Mouse (Mus musculus) CH12.LX (cell line): Measurements from ENCODE around the gene Il17ra. TPM values are rescaled to one million over a fixed set of nuclear protein-coding genes. Genes with fewer than 3 reads are reported as not detected.

Source experiments
- DNase-seq: peaks from one replicate; pipeline ENCODE4 v3.0.0-alpha.2; 2013; ENCODE audit errors: extremely low read depth
- H3K27ac ChIP-seq: 2 replicates; pipeline ENCODE4 v1.5.1; 2012; ENCODE audit warnings: low read depth, mild to moderate bottlenecking, control low read depth, moderate library complexity; ENCODE audit not compliant: insufficient read depth
- H3K27me3 ChIP-seq: replicated peaks from 2 replicates; pipeline ENCODE3; 2012; ENCODE audit warnings: inconsistent platforms
- H3K36me3 ChIP-seq, 2 experiments: replicated peaks in 1 of 2; 2 replicates each; pipeline versions ENCODE3 to v1.6.1; 2012; ENCODE audit warnings: inconsistent platforms in 1 of 2, low read length in 1 of 2, mild to moderate bottlenecking in 1 of 2, mixed read lengths in 1 of 2, moderate library complexity in 1 of 2; ENCODE audit not compliant: control insufficient read depth in 1 of 2, insufficient read depth in 1 of 2
- H3K4me1 ChIP-seq, 2 experiments: 2 replicates each; pipeline ENCODE4 v1.6.1; 2012; ENCODE audit warnings: inconsistent platforms in 1 of 2, moderate library complexity in 1 of 2; ENCODE audit not compliant: insufficient read depth in 2 of 2, control insufficient read depth in 1 of 2
- H3K4me2 ChIP-seq: 2 replicates; pipeline ENCODE4 v1.6.1; 2012; ENCODE audit warnings: low read depth, mild to moderate bottlenecking, control low read depth; ENCODE audit not compliant: poor library complexity, insufficient read depth, severe bottlenecking
- H3K4me3 ChIP-seq, 3 experiments: fragments of 150-350 bp in 1 of 3; sonication (generic) in 1 of 3; replicated peaks in 1 of 3; 2 replicates each; pipeline versions ENCODE3 to v1.5.1; 2011 to 2012; ENCODE audit warnings: low read depth in 2 of 3, low read length in 2 of 3, mild to moderate bottlenecking in 2 of 3, moderate library complexity in 2 of 3, control low read depth in 1 of 3, improper control_type of control experiment in 1 of 3, inconsistent platforms in 1 of 3, mixed read lengths in 1 of 3; ENCODE audit not compliant: poor library complexity in 1 of 3
- H3K79me2 ChIP-seq: replicated peaks from 2 replicates; pipeline ENCODE4 v1.6.1; 2012; ENCODE audit warnings: mild to moderate bottlenecking, moderate library complexity; ENCODE audit not compliant: control insufficient read depth, poor library complexity, insufficient read depth, severe bottlenecking; ENCODE audit errors: extremely low read depth
- H3K9ac ChIP-seq: 2 replicates; pipeline ENCODE4 v1.6.1; 2012; ENCODE audit warnings: low read depth, mild to moderate bottlenecking, control low read depth, moderate library complexity; ENCODE audit not compliant: insufficient read depth
- H3K9me3 ChIP-seq: replicated peaks from 2 replicates; pipeline ENCODE3; 2012; ENCODE audit warnings: low read length, inconsistent platforms, mixed read lengths
- CTCF ChIP-seq, 2 experiments: IDR thresholded peaks in 1 of 2; conservative IDR thresholded peaks in 1 of 2; 2 replicates each; pipeline ENCODE4 v1.5.1; 2011 to 2012; ENCODE audit warnings: low read depth in 2 of 2, low read length in 2 of 2, improper control_type of control experiment in 1 of 2, inconsistent platforms in 1 of 2, mild to moderate bottlenecking in 1 of 2, moderate library complexity in 1 of 2
- ELF1 ChIP-seq: IDR thresholded peaks from 2 replicates; pipeline ENCODE4 v1.6.1; 2014; ENCODE audit warnings: low read depth, mild to moderate bottlenecking, inconsistent platforms, low read length, improper control_type of control experiment
- IRF4 ChIP-seq: IDR thresholded peaks from 2 replicates; pipeline ENCODE4 v1.6.1; 2014; ENCODE audit warnings: low read depth, mild to moderate bottlenecking, inconsistent platforms, low read length, improper control_type of control experiment
- MAX ChIP-seq: IDR thresholded peaks from 2 replicates; pipeline ENCODE4 v1.6.1; 2011; ENCODE audit warnings: low read length, improper control_type of control experiment
- MAZ ChIP-seq: IDR thresholded peaks from 2 replicates; pipeline ENCODE4 v1.6.1; 2012; ENCODE audit warnings: low read depth, mild to moderate bottlenecking, inconsistent platforms, low read length, improper control_type of control experiment, moderate library complexity
- MYC ChIP-seq: IDR thresholded peaks from 2 replicates; pipeline ENCODE4 v1.6.1; 2011; ENCODE audit warnings: low read depth, mild to moderate bottlenecking, improper control_type of control experiment, low read length
- NELFE ChIP-seq: IDR thresholded peaks from 2 replicates; pipeline ENCODE4 v1.6.1; 2011; ENCODE audit warnings: low read depth, low read length, improper control_type of control experiment
- RAD21 ChIP-seq: IDR thresholded peaks from 2 replicates; pipeline ENCODE4 v1.6.1; 2011; ENCODE audit warnings: low read depth, mild to moderate bottlenecking, low read length, improper control_type of control experiment, moderate library complexity
- USF1 ChIP-seq: IDR thresholded peaks from 2 replicates; pipeline ENCODE4 v1.6.1; 2014; ENCODE audit warnings: low read depth, mild to moderate bottlenecking, inconsistent platforms, low read length, improper control_type of control experiment
- ZC3H11A ChIP-seq: IDR thresholded peaks from 2 replicates; pipeline ENCODE4 v1.6.1; 2012; ENCODE audit warnings: low read depth, mild to moderate bottlenecking, inconsistent platforms, low read length, improper control_type of control experiment
- dilution Hi-C: fragments of 300-500 bp; cut with MboI; formaldehyde crosslinking; loops from 2 replicates; pipeline ENCODE4 v1.14.3; 2020; ENCODE audit warnings: low sequenced_read_pairs; ENCODE audit not compliant: extremely low pct_unique_long_range_greater_than_20kb, extremely low pct_ligation_motif_present
- in situ Hi-C: fragments of 300-500 bp; cut with MboI; formaldehyde crosslinking; loops from 3 replicates; pipeline ENCODE4 v1.14.3; 2019; ENCODE audit warnings: low sequenced_read_pairs, low pct_ligation_motif_present, low pct_unique_long_range_greater_than_20kb, mixed read lengths
- polyA plus RNA-seq: library from polyadenylated mRNA; unstranded; fragments of >175 nt; gene quantifications from 2 replicates; pipeline ENCODE4 v1.2.1, GENCODE M21; 2012; ENCODE audit warnings: low read depth; ENCODE audit not compliant: insufficient read length
- total RNA-seq, 2 experiments: library from RNA; depleted of rRNA; stranded (reverse); fragments of 300-350 nt in 1 of 2; fragments of >200 nt in 1 of 2; gene quantifications; 2 replicates each; pipeline ENCODE4 v1.2.3; 2012 to 2014

The Il17ra gene
- total and polyA plus RNA-seq, 3 experiments, result 13.6 to 23.9 (median 14.0) TPM

DNA sequence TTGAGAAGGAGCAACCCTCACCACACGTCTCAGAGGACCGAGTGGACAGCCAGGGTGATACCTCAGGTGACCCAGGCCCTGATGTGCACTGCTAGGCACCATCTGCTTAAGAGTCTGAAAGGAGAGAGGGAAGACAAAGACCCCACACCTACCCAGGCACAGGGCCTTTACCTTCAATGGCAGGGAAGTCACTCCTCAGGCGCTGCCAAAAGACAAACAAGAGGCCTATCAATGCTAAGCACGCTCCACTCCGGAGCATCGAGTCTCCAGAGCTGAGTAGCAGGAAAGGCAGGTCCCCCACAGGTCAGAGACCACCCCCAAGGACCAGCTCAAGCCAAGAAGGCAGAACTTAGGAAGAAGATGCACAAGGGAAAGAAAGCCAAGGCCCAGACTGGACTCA lies 53.8 kb downstream of the Il17ra start:
- dilution Hi-C loops, result no loop called here
- Histone ChIP-seq H3K4me3 (no peak overlapping the region), H3K79me2 (no peaks in the 10 kb centered on the region), H3K27me3 (no peaks in the 10 kb centered on the region), H3K36me3 (peaks cover 37 to 86% of the 10 kb centered on the region in 2 experiments), H3K27ac (no peak overlapping the region), H3K9ac (no peak overlapping the region), H3K4me1 (peaks cover 0 to 3% of the 10 kb centered on the region in 2 experiments; a peak in 1 of 4 replicates), H3K4me2 (no peak overlapping the region), H3K9me3 (no peaks in the 10 kb centered on the region)
- no peak for TF ChIP-seq RAD21
- no peak for TF ChIP-seq ELF1
- no peak for TF ChIP-seq USF1
- DNase-seq, result no peak
- in situ Hi-C loops, result no loop called here

GRCm38 (mm10) chr6:120517311-120517710 lies 54.3 kb downstream of the Il17ra start:
- Histone ChIP-seq H3K9me3 (no peaks in the 10 kb centered on the region), H3K4me1 (peaks cover 0 to 4% of the 10 kb centered on the region in 2 experiments; a peak in 1 of 4 replicates), H3K79me2 (no peaks in the 10 kb centered on the region), H3K4me3 (no peak overlapping the region), H3K9ac (no peak overlapping the region), H3K36me3 (peaks cover 41 to 90% of the 10 kb centered on the region in 2 experiments), H3K27me3 (no peaks in the 10 kb centered on the region), H3K4me2 (no peak overlapping the region), H3K27ac (no peak overlapping the region)
- no peak for TF ChIP-seq MAX
- no peak for TF ChIP-seq IRF4
- TF ChIP-seq NELFE, result no peak
- in situ Hi-C loops, result no loop called here
- dilution Hi-C loops, result no loop called here
- no peak for DNase-seq

GRCm38 (mm10) chr6:120519647-120520046 lies 56.6 kb downstream of the Il17ra start:
- Histone ChIP-seq H3K9me3 (no peaks in the 10 kb centered on the region), H3K9ac (no peak overlapping the region), H3K27me3 (no peaks in the 10 kb centered on the region), H3K27ac (no peak overlapping the region), H3K79me2 (no peaks in the 10 kb centered on the region), H3K4me2 (no peak overlapping the region)
- no peak for DNase-seq
- in situ Hi-C loops, result no loop called here
- dilution Hi-C loops, result no loop called here
- TF ChIP-seq ZC3H11A (no peak), MYC (no peak), RAD21 (no peak), CTCF (conservative IDR thresholded peaks at IDR 0.05 in 1 of 2, IDR thresholded peaks at IDR 0.05 in 1 of 2; ENCODE audit: low read depth in 2 of 2, low read length in 2 of 2) (no peak), MAZ (no peak), ELF1 (no peak)
- TF ChIP-seq, all 38 proteins: peak for 0
- Histone ChIP-seq H3K4me1 (peaks cover 0 to 4% of the 10 kb centered on the region in 2 experiments; a peak in 1 of 4 replicates), H3K4me3 (no peak overlapping the region), H3K36me3 (peaks cover 42 to 86% of the 10 kb centered on the region in 2 experiments)
